Mouse (Mus musculus) liver, postnatal 0 days (tissue): ENCODE measurements at regions not wholly inside any gene's neighbourhood (a gene's known extent, or its start where the extent isn't known, plus 50 kb on each side); places are given as distances from the start of the nearest gene placed in this dataset.

Experiments used
- CTCF ChIP-seq: sonication (generic); IDR thresholded peaks from 2 replicates; pipeline ENCODE4 v1.5.1; 2016; ENCODE audit warnings: antibody characterized with exemption, low read depth
- EP300 ChIP-seq: IDR thresholded peaks from 2 replicates; pipeline ENCODE4 v1.6.1; 2016; ENCODE audit warnings: antibody characterized with exemption, low read depth, mild to moderate bottlenecking

DNA sequence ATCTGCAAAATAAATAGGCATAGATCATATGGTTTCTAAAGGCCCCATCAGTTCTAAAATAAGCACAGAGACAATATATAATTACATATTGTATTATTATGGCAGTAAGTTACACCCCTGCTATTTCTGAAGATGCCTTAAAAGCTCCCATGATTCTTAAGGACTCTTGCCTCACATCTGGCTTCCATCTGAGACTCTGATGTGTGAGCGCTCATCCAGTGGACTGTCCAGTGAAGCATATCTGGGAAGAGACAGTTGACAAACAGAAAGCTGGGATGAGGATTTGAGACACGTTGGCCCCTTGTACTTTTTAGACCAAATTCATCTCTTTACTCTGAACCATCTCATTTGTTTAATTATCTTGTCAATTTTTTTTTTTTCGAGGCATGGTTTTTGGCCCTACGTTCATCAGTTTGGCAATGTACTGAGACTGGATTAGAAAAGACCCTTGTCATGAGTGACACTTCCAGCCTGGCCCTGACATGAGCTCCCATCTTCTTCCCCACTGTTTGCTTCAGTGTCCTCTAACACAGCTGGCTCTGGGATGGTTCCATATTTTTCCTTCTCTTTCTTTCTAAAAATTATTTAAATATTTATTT is 63.4 kb upstream of the Eed start:
- TF ChIP-seq EP300 (no peak), CTCF (no peak)
